Mouse (Mus musculus) E14TG2a.4 (cell line): ENCODE measurements at regions not wholly inside any gene's neighbourhood (a gene's known extent, or its start where the extent isn't known, plus 50 kb on each side); places are given as distances from the start of the nearest gene placed in this dataset.

Experiments used
- CTCF ChIP-seq: conservative IDR thresholded peaks from 2 replicates; pipeline ENCODE4 v1.5.1; 2014; ENCODE audit warnings: low read length
- NANOG ChIP-seq: IDR thresholded peaks from 2 replicates; pipeline ENCODE4 v1.6.1; 2014; ENCODE audit warnings: borderline replicate concordance, low read length, mixed read lengths

GRCm38 (mm10) chr6:135495841-135496240 is 133.5 kb downstream of the Emp1 start:
- TF ChIP-seq CTCF = no peak
- no peak for TF ChIP-seq NANOG
